Mouse (Mus musculus) frontal cortex, adult (tissue): ENCODE data around the gene Gm5741.

Source experiments
- ATAC-seq: cut with Nextera tagmentation; 2 replicates; pipeline ENCODE4 v1.9.2; 2017; ENCODE audit warnings: mild to moderate bottlenecking, moderate library complexity, mixed read lengths; ENCODE audit not compliant: low TSS enrichment

The Gm5741 gene

DNA sequence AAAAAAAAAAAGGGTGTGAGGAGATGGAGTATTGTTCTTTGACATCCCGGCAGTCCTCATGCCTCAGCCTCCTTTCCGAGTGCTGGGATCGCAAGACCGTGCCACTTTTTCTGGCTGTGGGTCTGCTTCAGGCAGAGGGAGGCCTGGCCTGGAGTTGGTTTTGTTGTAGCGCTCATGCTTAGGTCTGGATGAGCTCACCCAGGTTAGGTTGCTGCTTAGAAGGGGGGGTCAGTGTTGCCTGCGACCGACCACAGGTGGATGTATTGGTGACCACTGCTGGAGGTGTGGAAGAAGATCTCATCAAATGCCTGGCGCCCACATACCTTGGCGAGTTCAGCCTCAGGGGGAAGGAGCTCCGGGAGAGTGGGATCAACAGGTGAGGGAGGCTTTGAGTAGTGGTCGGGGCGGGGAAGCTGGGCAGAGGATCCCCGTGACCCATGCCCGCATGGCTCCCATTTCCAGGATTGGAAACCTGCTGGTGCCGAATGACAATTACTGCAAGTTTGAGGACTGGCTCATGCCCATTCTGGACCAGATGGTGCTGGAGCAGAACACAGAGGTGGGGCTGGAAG is 5.3 kb upstream of the Gm5741 start:
- no peak for ATAC-seq

DNA sequence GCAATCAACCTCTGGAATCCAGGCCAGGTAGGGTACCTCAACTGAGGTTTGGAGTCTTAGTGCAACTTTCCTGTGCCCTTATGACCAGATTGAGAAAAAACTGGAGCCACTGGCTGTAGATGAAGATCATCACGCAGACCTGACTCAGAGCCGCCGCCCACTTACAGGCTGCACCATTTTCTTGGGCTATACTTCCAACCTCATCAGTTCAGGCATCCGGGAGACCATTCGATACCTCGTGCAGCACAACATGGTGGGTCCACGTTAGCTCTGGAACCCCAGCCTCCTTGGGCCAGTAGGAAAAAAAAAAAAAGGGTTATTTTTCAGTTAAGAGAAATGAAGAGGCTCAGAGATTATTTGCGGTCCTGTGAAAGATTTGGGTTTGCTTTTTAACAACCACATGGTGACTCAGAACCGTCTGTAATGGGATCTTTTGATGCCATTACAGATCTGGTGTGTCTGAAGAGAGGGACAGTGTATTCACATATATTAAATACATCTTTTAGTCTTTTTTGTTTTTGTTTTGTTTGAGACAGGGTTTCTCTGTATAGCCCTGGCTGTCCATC is 4.7 kb upstream of the Gm5741 start:
- ATAC-seq: peak; percentile 10; the same call in 1 of the 2 replicates

DNA sequence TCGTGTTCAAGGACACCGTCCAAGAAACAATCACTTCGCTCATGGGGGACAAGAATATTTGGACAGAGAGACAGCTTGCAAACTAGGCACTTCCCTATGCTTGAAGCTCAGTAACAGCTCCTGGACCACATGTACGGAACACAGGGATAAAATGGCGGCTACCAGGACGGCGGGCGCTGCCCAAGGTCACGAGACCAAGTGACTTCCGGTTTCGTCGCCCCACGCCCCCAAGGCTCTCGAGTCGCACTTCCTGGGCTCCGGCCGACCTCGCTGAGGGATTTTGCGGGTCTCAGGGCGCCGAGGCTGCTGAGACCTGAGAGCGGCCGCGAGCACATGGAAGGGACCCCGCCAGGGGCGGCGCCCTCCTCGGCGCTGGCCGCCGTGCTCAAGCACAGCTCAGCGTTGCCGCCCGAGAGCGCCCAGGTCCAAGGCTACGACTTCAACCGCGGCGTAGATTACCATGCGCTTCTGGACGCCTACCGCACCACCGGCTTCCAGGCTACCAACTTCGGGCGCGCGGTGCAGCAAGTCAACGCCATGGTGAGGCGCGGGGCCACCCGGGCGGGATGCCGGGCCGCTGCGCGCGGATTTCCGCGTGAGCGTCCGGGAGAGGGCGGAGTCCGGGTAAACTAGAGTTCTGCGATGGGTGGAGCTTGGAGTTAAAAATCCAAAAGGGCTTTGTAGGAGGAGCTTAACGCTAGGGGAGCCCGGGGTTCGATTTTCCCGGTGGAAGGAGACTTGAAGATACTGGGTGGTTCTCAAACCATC is 3.9 kb upstream of the Gm5741 start, which contains the start of gene Dhps:
Gene Dhps, plus strand, starts transcription at position 244 of the 768 bp plus-strand sequence.
- ATAC-seq: peak; percentile 77

DNA sequence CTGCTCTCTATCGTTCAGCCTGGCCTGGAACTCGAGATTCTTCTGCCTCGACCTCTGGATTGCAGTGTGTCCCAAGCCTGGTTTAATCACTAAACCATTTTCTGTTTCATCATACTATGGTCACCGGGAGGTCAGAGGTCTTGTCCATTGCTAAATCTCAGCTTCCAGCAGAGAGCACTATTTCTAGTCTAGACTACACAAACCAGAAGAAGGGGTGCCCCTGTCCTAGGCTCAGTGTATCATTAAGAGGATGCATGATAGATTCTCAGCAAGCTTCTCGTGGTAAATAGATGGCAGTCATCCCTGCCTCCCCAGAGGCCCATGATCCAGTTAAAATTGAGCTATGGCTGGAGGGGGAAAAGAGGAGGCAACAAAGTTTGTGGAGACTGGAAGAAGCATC is 3.3 kb upstream of the Gm5741 start:
- no peak for ATAC-seq

DNA sequence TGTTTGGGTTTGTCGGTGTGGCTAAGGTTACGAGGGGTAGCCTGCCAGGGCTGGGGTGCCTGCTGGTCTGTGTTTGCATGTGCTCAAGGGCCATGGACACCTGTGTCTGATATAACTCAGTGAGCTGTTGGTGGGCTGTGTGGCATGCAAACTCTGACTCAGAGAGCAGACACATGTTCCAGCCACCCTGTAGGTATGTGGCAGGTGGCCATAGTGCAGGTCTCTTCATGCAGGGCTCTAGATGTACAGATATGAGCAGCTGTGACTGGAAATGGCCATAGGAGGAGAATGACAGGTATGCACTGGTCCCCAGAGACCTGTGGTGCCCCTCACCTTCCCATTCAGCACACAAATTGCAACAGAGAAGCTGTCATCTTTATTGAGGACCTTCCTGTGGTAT is 627 bp downstream of the Gm5741 start:
- no peak for ATAC-seq

DNA sequence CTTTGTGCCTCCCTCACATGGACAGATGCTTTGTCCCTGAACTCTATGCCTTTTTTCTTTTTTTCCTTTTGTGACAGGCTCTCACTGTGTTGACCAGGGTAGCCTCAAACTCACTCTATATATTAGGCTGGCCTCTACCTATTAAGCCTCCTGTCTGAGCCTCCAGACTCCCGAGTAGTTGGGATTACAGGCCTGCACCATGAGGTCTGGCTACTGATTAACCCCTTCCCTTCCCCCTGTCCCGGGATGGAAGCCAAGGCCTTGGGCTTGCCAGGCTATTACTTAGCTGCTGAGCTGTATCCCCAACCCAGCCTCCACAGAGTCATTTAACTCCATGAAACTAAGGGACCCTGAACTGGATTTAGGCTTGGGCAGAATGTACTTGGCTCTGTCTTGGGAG is 2.6 kb downstream of the Gm5741 start:
- ATAC-seq: no peak

DNA sequence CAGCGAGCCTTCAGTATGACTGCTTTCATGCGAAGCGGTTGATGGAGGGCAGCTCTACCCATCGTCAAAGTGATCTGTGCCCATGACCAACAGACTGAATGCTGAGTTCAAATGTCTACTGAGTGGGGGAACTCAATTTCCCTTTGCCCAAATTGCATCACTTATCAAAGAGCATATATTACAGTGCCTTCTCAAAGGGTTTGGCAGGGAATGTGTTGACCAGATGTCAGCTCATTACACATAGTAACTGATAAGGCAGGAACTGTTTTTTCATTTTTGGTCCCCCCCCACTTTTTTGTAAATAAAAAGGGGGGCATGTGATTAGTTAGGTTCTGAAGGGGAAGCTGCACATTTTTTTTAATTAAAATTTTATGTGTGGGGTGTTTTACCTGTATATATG is 5.2 kb downstream of the Gm5741 start:
- no peak for ATAC-seq

DNA sequence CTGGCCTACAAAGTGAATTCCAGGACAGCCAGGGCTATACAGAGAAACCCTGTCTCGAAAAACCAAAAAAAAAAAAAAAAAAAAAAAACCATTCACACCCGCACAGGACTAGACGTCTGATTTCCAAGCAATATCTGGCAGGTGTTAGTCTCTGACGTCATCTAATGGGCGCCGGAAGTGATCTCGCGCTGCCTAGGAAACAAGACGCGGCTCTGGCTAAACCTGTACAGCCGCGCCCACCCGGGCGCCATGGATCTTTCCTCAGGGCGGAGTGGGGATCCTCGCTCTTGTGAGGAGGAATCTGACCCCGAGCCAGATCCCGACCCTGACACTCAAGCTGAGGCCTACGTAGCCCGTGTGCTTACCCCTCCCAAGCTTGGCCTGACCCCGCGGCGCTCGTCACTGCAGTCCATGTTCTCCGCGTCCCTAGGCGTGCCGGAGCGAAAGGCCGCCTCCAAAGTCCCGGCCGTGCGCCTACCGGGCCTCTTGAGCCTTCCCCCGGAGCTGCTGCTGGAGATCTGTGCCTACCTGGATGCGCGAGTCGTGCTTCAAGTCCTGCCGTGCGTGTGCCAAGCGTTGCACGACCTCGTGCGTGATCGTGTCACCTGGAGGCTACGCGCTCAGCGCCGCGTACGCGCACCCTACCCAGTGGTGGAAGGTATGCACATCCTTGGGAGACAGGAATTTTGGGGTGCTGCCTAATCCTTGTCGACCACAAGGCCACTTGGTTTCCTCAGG is 7.7 kb downstream of the Gm5741 start, which contains the start of gene Fbxw9:
Gene Fbxw9, plus strand, starts transcription at position 177 of the 738 bp plus-strand sequence.
- ATAC-seq: peak; percentile 84

DNA sequence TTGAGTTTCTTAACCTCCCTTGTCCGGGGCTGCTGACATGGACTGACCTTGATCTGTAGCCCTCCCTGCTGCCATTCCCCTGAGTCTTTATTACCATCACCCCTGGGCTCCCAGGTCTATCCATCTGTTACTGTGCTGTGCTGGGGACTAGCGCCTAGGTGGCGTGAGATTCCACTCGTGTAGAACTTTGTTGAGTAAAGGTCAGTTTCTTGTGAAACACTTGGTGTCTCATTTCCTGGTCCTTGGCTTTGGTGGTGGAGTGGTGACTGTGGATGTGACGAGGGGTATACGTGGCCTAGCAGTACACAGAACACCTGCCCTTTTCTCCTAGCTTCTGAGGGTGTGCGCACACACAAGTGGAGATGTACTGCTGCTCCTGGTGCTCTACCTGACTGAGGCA is 10.4 kb downstream of the Gm5741 start:
- ATAC-seq: no peak

DNA sequence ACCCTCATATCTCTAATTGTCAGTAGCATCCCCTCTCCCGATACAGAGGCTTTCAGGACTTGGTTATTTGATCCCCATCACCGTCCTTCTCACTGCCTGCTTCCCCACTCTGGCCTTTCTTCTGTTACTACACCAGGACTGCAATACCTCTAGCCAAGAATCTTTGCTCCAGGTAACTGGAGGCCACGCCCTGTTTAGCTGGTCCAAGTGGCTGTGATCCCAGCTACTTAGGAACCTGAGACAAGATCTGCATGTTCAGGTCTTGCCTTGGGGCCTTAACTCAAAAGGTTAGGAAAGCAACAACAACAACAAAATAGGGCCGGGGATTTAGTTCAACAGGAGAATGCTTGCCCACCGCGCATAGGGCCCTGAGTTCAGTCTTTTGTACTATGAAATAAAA is 24.2 kb downstream of the Gm5741 start:
- no peak for ATAC-seq

DNA sequence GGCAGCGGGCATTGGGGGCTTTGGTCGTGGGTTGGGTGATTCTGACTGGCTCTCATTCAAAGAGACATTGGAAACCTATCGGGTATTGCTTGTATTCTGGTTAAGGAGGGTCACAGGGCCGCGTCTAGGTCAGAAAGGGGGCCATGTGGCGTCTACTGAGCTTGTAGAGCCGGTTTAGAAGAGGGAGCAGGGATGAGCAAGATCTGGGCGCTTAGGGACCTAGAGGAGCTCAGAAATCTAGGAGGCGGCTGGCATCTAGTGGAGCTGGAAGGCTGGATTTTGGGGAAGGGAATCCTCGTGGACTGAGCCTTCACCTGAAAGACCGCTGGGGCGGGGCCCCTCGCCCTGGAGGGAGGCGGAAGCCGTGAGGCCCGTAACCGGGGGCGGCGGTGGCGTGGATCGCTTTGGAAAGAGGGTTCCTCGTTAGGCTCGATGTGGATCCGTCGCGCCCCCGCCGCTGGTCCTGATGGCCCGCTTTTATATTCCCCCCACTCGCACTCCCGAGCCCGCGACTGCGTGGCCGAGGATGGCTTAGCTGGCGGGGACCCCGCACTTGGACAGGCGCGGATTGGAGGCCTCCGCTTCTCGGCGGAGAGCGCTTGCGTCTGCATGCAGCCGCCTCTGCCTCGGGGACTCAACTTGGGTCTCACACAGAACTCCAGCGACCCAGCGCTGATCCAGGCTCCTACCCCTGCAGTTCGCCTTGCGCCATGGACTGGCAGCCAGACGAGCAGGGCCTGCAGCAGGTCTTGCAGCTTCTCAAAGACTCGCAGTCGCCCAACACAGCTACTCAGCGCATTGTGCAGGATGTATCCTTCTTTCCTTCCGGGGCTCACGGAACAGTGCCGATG is 29.9 kb downstream of the Gm5741 start:
- ATAC-seq: peak; percentile 21; the same call in 1 of the 2 replicates

DNA sequence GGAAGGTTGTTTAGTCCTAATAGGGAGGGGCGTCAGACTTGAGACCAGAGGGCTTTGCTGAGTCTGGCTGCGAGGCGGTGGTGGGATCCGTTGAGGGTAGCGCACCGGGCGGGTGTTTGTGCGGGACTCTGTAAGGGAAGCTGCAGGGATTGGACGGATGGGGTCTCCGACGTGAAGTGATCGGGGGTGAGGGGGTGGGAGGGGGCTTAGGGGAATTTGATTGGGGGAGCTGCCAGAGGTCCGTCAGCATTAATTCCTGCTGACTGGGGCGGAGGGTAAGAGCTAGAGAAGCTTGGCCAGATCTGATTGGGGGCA is 30.5 kb downstream of the Gm5741 start:
- ATAC-seq: no peak

DNA sequence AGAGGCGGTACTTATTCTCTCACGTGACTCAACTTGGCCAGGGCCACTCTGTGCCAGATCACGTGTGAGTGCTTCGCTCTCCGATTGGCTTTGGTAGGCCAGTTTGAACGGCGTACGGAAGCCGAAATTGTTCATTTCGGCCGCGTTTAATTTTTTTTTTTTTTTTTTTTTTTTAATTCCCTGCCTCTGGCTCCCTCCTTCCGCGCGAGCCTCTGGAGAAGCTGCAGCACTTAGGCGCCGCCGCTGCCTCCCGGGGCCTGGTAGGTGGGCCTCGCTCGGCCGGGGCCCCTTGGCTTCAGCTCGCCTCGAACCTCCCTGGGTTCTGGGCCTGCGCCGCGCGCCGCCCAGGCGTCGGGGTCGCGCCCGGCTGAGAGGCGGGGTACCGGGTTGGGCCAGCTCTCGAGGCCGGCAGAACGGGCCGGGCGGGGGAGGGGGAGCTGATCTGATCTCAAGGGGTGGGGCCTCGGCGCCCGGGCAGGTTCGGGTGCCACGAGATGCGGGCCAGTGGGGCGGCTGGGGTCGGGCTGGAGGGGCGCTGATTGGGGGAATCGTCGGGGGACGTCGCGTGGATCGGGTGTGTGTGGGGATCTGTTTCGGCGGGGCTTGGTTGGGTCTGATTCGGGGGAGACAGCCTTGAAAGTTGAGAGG is 30.9 kb downstream of the Gm5741 start, which contains the start of gene Tnpo2:
Gene Tnpo2, plus strand, starts transcription at position 198 of the 648 bp plus-strand sequence.
- ATAC-seq: peak; percentile 64

DNA sequence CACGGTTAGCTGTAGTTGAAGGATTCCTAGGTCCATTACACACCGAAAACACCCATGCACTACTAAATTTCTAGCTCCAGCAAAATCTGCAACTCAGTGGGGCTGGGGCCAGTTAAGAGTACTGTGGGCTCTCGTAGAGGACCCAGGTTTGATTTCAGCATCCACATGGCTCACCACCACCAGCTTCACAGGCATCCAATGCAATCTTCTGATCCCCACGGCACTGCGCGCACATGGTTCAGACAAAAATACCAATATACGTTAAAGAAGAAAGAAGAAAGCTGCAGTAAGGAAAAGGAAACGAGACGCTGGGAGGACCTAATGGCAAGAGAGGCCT is 31.4 kb downstream of the Gm5741 start:
- ATAC-seq: no peak

DNA sequence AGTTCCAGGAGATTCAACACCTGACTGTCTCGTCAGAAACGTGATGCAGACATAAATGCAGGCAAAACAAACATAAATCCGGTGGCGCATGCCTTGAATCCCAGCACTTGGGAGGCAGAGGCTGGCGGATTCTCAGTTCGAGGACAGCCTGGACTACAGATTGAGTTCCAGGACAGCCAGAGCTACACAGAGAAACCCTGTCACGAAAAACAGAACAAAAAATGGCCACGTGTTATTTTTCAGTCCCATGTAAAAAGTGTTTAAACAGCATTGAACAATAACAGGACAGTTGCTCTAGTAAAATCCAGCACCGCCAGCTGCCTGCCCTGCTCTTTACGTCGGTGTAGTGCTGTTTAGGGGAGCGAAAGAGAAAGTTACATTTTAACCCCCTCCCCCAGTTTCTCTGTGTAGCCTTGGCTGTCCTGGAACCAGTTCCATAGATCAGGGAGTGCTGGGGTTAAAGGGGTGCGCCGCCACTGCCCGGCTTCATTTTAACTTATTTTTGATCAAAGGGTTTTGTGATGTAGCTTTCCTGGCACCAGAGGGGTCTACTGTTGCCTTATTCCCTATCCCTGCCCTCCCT is 32.0 kb downstream of the Gm5741 start:
- ATAC-seq: no peak

DNA sequence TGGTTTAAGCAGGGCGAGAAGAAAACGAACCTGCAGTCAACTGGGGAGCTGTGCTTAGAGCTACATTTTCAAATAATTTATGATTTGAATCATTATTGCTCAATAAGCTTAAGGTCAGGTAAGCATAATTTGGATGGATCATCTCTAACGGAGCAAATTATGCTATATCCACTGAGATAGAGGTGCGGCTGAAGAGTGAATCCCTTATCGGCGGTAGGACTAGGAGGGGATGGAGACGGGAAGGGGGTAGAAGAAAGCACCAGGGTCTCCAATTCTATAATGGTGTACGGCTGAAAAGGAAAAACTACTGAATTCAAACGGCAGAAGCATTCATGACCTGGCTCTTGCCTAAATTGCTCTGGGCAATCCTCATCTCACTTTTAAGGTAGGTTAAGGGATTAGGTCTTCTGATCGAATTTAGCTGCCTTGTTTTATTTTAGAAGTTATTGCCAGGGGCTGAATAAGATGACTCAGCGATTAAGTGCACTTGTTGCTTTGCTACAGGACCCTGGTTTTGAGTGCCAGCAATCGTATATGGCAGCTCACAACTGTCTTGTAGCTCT is 32.5 kb downstream of the Gm5741 start:
- ATAC-seq: no peak

DNA sequence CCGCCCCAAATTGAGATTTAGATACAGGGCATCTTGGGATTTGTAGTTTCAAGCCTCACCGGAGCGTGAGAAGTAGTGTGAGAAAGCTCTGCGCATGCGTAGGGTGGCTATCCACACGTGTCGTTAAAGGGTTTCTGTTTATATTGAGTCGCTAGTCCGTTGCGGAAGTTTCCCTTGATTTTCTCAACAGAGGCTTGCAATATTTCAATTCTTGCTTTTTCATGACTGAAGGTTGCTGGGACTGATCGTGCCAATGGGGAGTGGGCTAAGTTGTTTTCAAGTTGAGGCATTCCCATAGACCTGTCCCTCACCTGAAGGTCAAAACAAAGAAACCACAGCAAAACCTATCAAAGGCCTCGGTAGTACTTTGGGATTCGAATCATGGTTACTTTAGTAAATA is 33.0 kb downstream of the Gm5741 start:
- ATAC-seq: no peak

DNA sequence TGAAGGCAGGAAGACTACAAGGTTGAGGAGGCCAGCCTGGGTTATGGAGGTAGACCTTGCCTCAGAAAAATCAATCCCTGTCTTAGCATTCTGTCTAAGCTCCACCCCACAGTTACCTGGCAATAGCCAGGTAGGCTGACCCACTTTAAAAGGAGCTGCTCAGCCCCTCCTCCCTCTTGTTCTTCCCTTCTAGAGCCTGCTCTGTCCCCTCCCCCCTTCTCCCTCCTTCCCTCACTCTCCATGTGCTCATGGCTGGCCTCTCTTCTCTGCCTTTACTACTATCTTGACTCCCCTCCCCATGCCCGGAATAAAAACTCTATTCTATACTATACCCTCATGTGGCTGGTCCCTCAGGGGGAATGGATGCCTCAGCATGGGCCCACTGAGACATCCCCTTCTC is 33.9 kb downstream of the Gm5741 start:
- ATAC-seq: no peak

DNA sequence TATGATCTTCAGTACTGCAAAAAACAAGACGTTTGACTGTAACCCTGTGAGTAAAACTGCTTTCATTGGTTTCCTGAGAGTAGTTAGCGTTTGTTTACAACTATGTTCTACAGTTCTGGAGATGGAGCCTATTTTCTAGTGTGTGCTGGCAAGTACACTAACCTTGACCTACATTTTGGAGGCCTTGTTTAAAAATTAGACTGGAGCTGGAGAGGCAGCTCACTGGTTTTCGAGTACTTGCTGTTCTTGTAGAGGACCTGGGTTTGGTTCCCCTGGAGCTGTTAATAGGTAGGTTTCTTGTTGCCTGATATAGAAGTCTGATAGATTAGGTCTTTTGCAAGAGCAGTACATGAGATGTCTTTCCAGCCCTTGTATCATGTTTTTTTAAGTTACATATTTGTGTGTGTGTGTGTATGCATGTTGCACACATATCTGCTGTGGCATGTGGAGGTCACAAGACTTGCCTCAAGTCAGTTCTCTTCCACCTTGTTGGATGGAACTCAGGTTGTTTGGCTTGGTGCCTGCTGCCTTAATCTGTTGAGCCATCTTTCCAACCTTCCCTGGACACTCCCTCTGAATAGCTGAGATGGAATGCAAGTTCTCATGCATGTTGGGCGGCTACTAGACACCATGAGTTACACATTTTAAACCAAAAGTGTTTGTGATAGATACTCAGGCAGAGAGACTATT is 35.0 kb downstream of the Gm5741 start:
- no peak for ATAC-seq

DNA sequence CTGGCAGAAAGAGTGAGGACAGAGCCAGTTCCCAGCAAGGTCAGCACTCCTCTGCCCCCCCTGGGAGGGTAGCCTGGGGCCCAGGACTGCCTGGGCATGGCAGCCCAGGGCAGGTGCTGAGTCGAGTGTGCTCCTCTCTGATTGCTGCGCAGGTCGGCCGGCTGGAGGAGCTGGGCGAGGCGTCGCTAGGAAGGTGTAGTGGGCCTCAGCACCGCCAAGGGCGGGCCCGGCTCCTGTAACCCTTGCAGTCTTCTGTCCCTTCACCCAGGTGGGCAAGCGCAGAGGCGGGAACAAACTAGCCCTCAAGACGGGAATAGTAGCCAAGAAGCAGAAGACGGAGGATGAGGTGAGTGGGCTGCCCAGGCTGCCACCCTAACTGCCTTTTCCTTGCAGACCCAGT is 38.5 kb downstream of the Gm5741 start:
- ATAC-seq: no peak
